Mouse (Mus musculus): ENCODE data around the gene Agbl5.

DNA sequence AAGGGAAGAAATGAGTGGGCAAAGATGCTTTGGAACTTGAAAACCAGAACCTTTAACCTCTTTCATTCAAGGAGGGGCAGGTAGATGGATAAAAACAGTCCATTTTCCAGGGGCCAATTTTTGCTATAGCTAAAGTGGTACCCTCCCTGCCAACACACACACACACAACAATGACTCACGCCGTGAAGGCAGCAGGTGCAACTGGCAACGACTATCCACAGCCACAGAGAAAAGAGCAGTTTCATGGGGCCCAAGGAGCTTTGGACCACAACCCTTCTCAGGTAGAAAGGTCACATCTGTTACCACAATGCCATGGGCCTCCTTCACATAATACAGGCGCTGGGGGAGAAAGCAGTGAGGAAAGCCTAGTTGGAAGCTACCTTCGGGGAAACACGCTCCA lies 67.3 kb downstream of the Agbl5 start:
- TF ChIP-seq POLR2A (IDR thresholded peaks at IDR 0.05; ENCODE audit: insufficient read length, low read depth) (no peak), TCF12 (IDR thresholded peaks at IDR 0.05; ENCODE audit: insufficient read depth, poor library complexity, severe bottlenecking) (no peak), POLR2AphosphoS2 (IDR thresholded peaks at IDR 0.05; ENCODE audit: insufficient read length, low read depth) (no peak), SRF (IDR thresholded peaks at IDR 0.05; ENCODE audit: control insufficient read depth, insufficient read length, low read depth) (no peak), CEBPB (IDR thresholded peaks at IDR 0.05; ENCODE audit: insufficient read depth, poor library complexity, severe bottlenecking) (no peak), MYOG (IDR thresholded peaks at IDR 0.05; ENCODE audit: control insufficient read depth in 1 of 3, insufficient read depth in 1 of 3, insufficient read length in 2 of 3, low read depth in 2 of 3) (no peak)
